Mouse (Mus musculus) heart, embryonic 13.5 days (tissue): ENCODE measurements around the gene Hsd3b7. TPM values are rescaled to one million over a fixed set of nuclear protein-coding genes. Genes with fewer than 3 reads are reported as not detected.
"Not testable (repeated sequence)": the region's sequence is repeated elsewhere in the genome, so short reads cannot be mapped to it uniquely, and the experiment has no call there.

ENCODE experiments used
- ATAC-seq: fragments of 200-750 bp; cut with Nextera tagmentation; 2 replicates; pipeline ENCODE4 v1.8.0; 2017; ENCODE audit warnings: moderate TSS enrichment; ENCODE audit not compliant: insufficient number of reproducible peaks, low FRiP score, low TSS enrichment; ENCODE audit errors: extremely low read depth
- H3K27ac ChIP-seq: fragments of 300-500 bp; sonication (generic); replicated peaks from 2 replicates; pipeline ENCODE4 v1.5.1; 2015; ENCODE audit warnings: moderate library complexity, mild to moderate bottlenecking, inconsistent platforms
- H3K27me3 ChIP-seq: fragments of 300-500 bp; sonication (generic); replicated peaks from 2 replicates; pipeline ENCODE4 v1.6.1; 2015; ENCODE audit warnings: mild to moderate bottlenecking, inconsistent platforms
- H3K36me3 ChIP-seq: fragments of 300-500 bp; sonication (generic); 2 replicates; pipeline ENCODE4 v1.6.1; 2015; ENCODE audit warnings: mild to moderate bottlenecking, inconsistent platforms
- H3K4me1 ChIP-seq: fragments of 300-500 bp; sonication (generic); 2 replicates; pipeline ENCODE4 v1.6.1; 2015; ENCODE audit warnings: inconsistent platforms
- H3K4me2 ChIP-seq: fragments of 300-500 bp; sonication (generic); 2 replicates; pipeline ENCODE4 v1.6.1; 2015; ENCODE audit warnings: inconsistent platforms, mild to moderate bottlenecking, moderate library complexity
- H3K4me3 ChIP-seq: fragments of 300-500 bp; sonication (generic); 2 replicates; pipeline ENCODE4 v1.5.1; 2015; ENCODE audit warnings: moderate library complexity, mild to moderate bottlenecking, inconsistent platforms
- H3K9ac ChIP-seq: fragments of 300-500 bp; sonication (generic); 2 replicates; pipeline ENCODE4 v1.6.1; 2015; ENCODE audit warnings: inconsistent platforms, mild to moderate bottlenecking, moderate library complexity
- H3K9me3 ChIP-seq: fragments of 300-500 bp; sonication (generic); 2 replicates; pipeline ENCODE4 v1.6.1; 2016; ENCODE audit warnings: inconsistent platforms
- WGBS: fragments of 180-500 bp; shearing (Covaris S2); methylation state at CpG from one replicate; pipeline ENCODE4 v1.1.7; 2015; ENCODE audit warnings: mixed read lengths; 5-methylcytosine and 5-hydroxymethylcytosine counted together
- polyA plus RNA-seq: library from polyadenylated mRNA; unstranded; fragments of >200 nt; fragmentation: Nextera tagmentation; extraction: Ambion mirVana; gene quantifications from 2 replicates; pipeline ENCODE4 v1.2.1, GENCODE M21; 2015

Gene Hsd3b7
- polyA plus RNA-seq, 1 experiment from 2014 or later: 19.5 TPM

- Histone ChIP-seq H3K36me3 (peaks cover 55% of the 10 kb centered on the region), H3K27me3 (no peaks in the 10 kb centered on the region), H3K4me2 (peak overlapping the region; percentile 77; the same call in 1 of the 2 replicates), H3K27ac (no peak overlapping the region), H3K4me1 (peaks cover 32% of the 10 kb centered on the region), H3K9me3 (no peaks in the 10 kb centered on the region), H3K9ac (no peak overlapping the region), H3K4me3 (no peak overlapping the region; the same call in 1 of the 2 replicates)
- no peak for ATAC-seq
- WGBS: 91% methylated on average over 19 of the region's 19 CpGs
These were observed 32.6 kb upstream of the Hsd3b7 start for GRCm38 (mm10) chr7:127767671-127768345.

GRCm38 (mm10) chr7:127768346-127768996, 31.9 kb upstream of the Hsd3b7 start:
- Histone ChIP-seq H3K4me2 (peak overlapping the region; percentile 77), H3K27ac (peak overlapping the region; percentile 50; the same call in 1 of the 2 replicates), H3K36me3 (peaks cover 52% of the 10 kb centered on the region), H3K4me1 (peaks cover 32% of the 10 kb centered on the region), H3K27me3 (no peaks in the 10 kb centered on the region), H3K9ac (no peak overlapping the region), H3K9me3 (no peaks in the 10 kb centered on the region), H3K4me3 (peak overlapping the region; percentile 64)
- WGBS: 53% methylated on average over 13 of the region's 13 CpGs
- 0 out of 2 replicates have a peak, but pooled peaks have one; percentile 2 for ATAC-seq

- Histone ChIP-seq H3K9ac (peak overlapping the region; percentile 92), H3K27ac (peak overlapping the region; percentile 80), H3K36me3 (peaks cover 47% of the 10 kb centered on the region), H3K4me1 (peaks cover 34% of the 10 kb centered on the region), H3K9me3 (no peaks in the 10 kb centered on the region), H3K4me3 (peak overlapping the region; percentile 64), H3K27me3 (no peaks in the 10 kb centered on the region), H3K4me2 (peak overlapping the region; percentile 77)
- WGBS: 2% methylated on average over 16 of the region's 16 CpGs
- peak; percentile 71 for ATAC-seq
These were observed 31.3 kb upstream of the Hsd3b7 start for GRCm38 (mm10) chr7:127768997-127769593.

GRCm38 (mm10) chr7:127769651-127770038, 30.8 kb upstream of the Hsd3b7 start, which contains the start of gene Orai3:
Gene Orai3 (plus strand): TSS chr7:127769815.
- H3K4me1 ChIP-seq: peaks cover 34% of the 10 kb centered on the region
- WGBS: under 1% methylated on average over 24 of the region's 24 CpGs
- no peaks in the 10 kb centered on the region for H3K9me3 ChIP-seq
- H3K27ac ChIP-seq: peak within 1 kb of the TSS; percentile 80
- H3K9ac ChIP-seq: peak within 1 kb of the TSS; percentile 92
- H3K4me3 ChIP-seq: peak within 1 kb of the TSS; percentile 64
- peak; percentile 71; the same call in 1 of the 2 replicates for ATAC-seq
- no peaks in the 10 kb centered on the region for H3K27me3 ChIP-seq
- H3K36me3 ChIP-seq: peaks cover 41% of the 10 kb centered on the region
- H3K4me2 ChIP-seq: peak within 1 kb of the TSS; percentile 77

GRCm38 (mm10) chr7:127770039-127770905, 30.1 kb upstream of the Hsd3b7 start:
- Histone ChIP-seq H3K27me3 (no peaks in the 10 kb centered on the region), H3K27ac (peak overlapping the region; percentile 80), H3K9ac (peak overlapping the region; percentile 92), H3K4me3 (peak overlapping the region; percentile 64), H3K9me3 (no peaks in the 10 kb centered on the region), H3K4me2 (peak overlapping the region; percentile 77), H3K4me1 (peaks cover 36% of the 10 kb centered on the region), H3K36me3 (peaks cover 35% of the 10 kb centered on the region)
- 2% methylated on average over 27 of the region's 27 CpGs for WGBS
- peak; percentile 31; the same call in 1 of the 2 replicates for ATAC-seq

GRCm38 (mm10) chr7:127771262-127771661, 29.1 kb upstream of the Hsd3b7 start:
- Histone ChIP-seq H3K27me3 (no peaks in the 10 kb centered on the region), H3K9me3 (no peaks in the 10 kb centered on the region), H3K4me3 (no peak overlapping the region), H3K27ac (0 out of 2 replicates have a peak overlapping the region, but pooled peaks have one; percentile 80), H3K4me1 (peaks cover 44% of the 10 kb centered on the region), H3K9ac (peak overlapping the region; percentile 92), H3K4me2 (peak overlapping the region; percentile 77), H3K36me3 (peaks cover 25% of the 10 kb centered on the region)
- ATAC-seq: no peak
- 65% methylated on average over 5 of the region's 5 CpGs for WGBS

GRCm38 (mm10) chr7:127772080-127772479, 28.3 kb upstream of the Hsd3b7 start:
- Histone ChIP-seq H3K4me2 (no peak overlapping the region), H3K4me1 (peaks cover 44% of the 10 kb centered on the region), H3K9ac (no peak overlapping the region), H3K9me3 (no peaks in the 10 kb centered on the region), H3K27ac (no peak overlapping the region), H3K4me3 (no peak overlapping the region), H3K27me3 (no peaks in the 10 kb centered on the region), H3K36me3 (peaks cover 17% of the 10 kb centered on the region)
- WGBS: 74% methylated on average over 3 of the region's 3 CpGs
- no peak for ATAC-seq

GRCm38 (mm10) chr7:127772557-127772956, 27.8 kb upstream of the Hsd3b7 start:
- no peak overlapping the region for H3K9ac ChIP-seq
- no peak for ATAC-seq
- 84% methylated on average over 1 of the region's 1 CpGs for WGBS
- no peaks in the 10 kb centered on the region for H3K9me3 ChIP-seq
- peaks cover 12% of the 10 kb centered on the region for H3K36me3 ChIP-seq
- no peak overlapping the region for H3K4me3 ChIP-seq
- H3K4me1 ChIP-seq: peaks cover 44% of the 10 kb centered on the region
- H3K4me2 ChIP-seq: no peak overlapping the region
- H3K27me3 ChIP-seq: no peaks in the 10 kb centered on the region
- no peak overlapping the region for H3K27ac ChIP-seq

- H3K4me3 ChIP-seq: no peak overlapping the region
- 36% methylated on average over 9 of the region's 9 CpGs for WGBS
- H3K36me3 ChIP-seq: peaks cover 6% of the 10 kb centered on the region
- no peak overlapping the region for H3K9ac ChIP-seq
- no peaks in the 10 kb centered on the region for H3K9me3 ChIP-seq
- H3K27ac ChIP-seq: no peak overlapping the region
- H3K27me3 ChIP-seq: no peaks in the 10 kb centered on the region
- peaks cover 44% of the 10 kb centered on the region for H3K4me1 ChIP-seq
- H3K4me2 ChIP-seq: no peak overlapping the region
- no peak for ATAC-seq
These were observed 26.6 kb upstream of the Hsd3b7 start for GRCm38 (mm10) chr7:127773664-127774384.

- H3K27me3 ChIP-seq, H3K9me3 ChIP-seq, ATAC-seq: not testable (repeated sequence)
- peaks cover 26% of the 10 kb centered on the region for H3K36me3 ChIP-seq
- peak overlapping the region; percentile 92 for H3K4me3 ChIP-seq
- peaks cover 28% of the 10 kb centered on the region for H3K4me1 ChIP-seq
- H3K27ac ChIP-seq: peak overlapping the region; percentile 99
- H3K4me2 ChIP-seq: peak overlapping the region; percentile 95
- H3K9ac ChIP-seq: peak overlapping the region; percentile 96
- WGBS: 73% methylated on average over 7 of the region's 7 CpGs
These were observed 24.6 kb upstream of the Hsd3b7 start for GRCm38 (mm10) chr7:127775837-127776236.
